Mouse (Mus musculus): ENCODE results near the gene Gm20388.

DNA sequence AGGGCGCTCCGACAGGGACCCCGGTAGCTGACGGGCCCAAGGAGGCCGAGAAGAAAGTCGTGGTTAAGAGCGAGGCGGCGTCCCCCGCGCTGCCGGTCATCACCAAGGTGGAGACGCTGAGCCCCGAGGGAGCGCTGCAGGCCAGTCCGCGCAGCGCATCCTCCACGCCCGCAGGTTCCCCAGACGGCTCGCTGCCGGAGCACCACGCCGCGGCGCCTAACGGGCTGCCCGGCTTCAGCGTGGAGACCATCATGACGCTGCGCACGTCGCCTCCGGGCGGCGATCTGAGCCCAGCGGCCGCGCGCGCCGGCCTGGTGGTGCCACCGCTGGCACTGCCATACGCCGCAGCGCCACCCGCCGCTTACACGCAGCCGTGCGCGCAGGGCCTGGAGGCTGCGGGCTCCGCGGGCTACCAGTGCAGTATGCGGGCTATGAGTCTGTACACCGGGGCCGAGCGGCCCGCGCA lies 1206.6 kb downstream of the Gm20388 start:
- TF ChIP-seq EP300 (IDR thresholded peaks at IDR 0.05; ENCODE audit: low read depth), result no peak
- no peak for TF ChIP-seq CTCF (IDR thresholded peaks at IDR 0.05; ENCODE audit: low read depth)

Data from liver, embryonic 14.5 days (tissue).